Mouse (Mus musculus) liver, embryonic 14.5 days (tissue): ENCODE measurements around the gene Kdm2b. TPM values are rescaled to one million over a fixed set of nuclear protein-coding genes. Genes with fewer than 3 reads are reported as not detected.

Source experiments
- ATAC-seq: fragments of 200-750 bp; cut with Nextera tagmentation; 2 replicates; pipeline ENCODE4 v1.8.0; 2017; ENCODE audit warnings: moderate number of reproducible peaks, mild to moderate bottlenecking, moderate library complexity; ENCODE audit not compliant: insufficient read depth
- DNase-seq, 3 experiments: peaks; one replicate each; pipeline ENCODE4 v3.0.0-alpha.2; 2012 to 2013; ENCODE audit warnings: low read depth in 3 of 3, low spot score in 3 of 3
- H3K27ac ChIP-seq: fragments of 300-500 bp; sonication (generic); 2 replicates; pipeline ENCODE4 v1.5.1; 2014; ENCODE audit warnings: moderate library complexity, mild to moderate bottlenecking, control low read depth, inconsistent platforms
- H3K27me3 ChIP-seq: fragments of 300-500 bp; sonication (generic); 2 replicates; pipeline ENCODE4 v1.6.1; 2014; ENCODE audit warnings: mild to moderate bottlenecking, low read length, moderate library complexity; ENCODE audit not compliant: control insufficient read depth, insufficient read depth
- H3K36me3 ChIP-seq: fragments of 300-500 bp; sonication (generic); replicated peaks from 2 replicates; pipeline ENCODE4 v1.6.1; 2014; ENCODE audit warnings: low read depth; ENCODE audit not compliant: control insufficient read depth, insufficient read depth
- H3K4me1 ChIP-seq, 2 experiments: fragments of 200-500 bp in 1 of 2; fragments of 300-500 bp in 1 of 2; sonication (generic) in 1 of 2; replicated peaks; 2 replicates each; pipeline ENCODE4 v1.6.1; 2012 to 2014; ENCODE audit warnings: antibody characterized with exemption in 1 of 2, inconsistent platforms in 1 of 2, low read length in 1 of 2; ENCODE audit not compliant: control insufficient read depth in 2 of 2, insufficient read depth in 2 of 2
- H3K4me2 ChIP-seq: fragments of 300-500 bp; sonication (generic); 2 replicates; pipeline ENCODE4 v1.6.1; 2014; ENCODE audit warnings: low read depth, mild to moderate bottlenecking, control low read depth, moderate library complexity
- H3K4me3 ChIP-seq, 2 experiments: fragments of 200-500 bp in 1 of 2; fragments of 300-500 bp in 1 of 2; sonication (generic) in 1 of 2; 2 replicates each; pipeline ENCODE4 v1.5.1; 2012 to 2014; ENCODE audit warnings: low read depth in 2 of 2, low read length in 2 of 2, mild to moderate bottlenecking in 2 of 2, control low read depth in 1 of 2, inconsistent platforms in 1 of 2, moderate library complexity in 1 of 2; ENCODE audit not compliant: insufficient read depth in 1 of 2
- H3K9ac ChIP-seq: fragments of 300-500 bp; sonication (generic); replicated peaks from 2 replicates; pipeline ENCODE4 v1.6.1; 2014; ENCODE audit warnings: mild to moderate bottlenecking, control low read depth, moderate library complexity
- H3K9me3 ChIP-seq: fragments of 300-500 bp; sonication (generic); 2 replicates; pipeline ENCODE4 v1.6.1; 2016; ENCODE audit warnings: low read length, mixed read lengths; ENCODE audit not compliant: control insufficient read depth
- CTCF ChIP-seq: IDR thresholded peaks from 2 replicates; pipeline ENCODE4 v1.5.1; 2016; ENCODE audit warnings: antibody characterized with exemption, low read depth, control low read depth
- EP300 ChIP-seq: IDR thresholded peaks from 2 replicates; pipeline ENCODE4 v1.6.1; 2016; ENCODE audit warnings: antibody characterized with exemption, low read depth
- WGBS: fragments of 180-500 bp; shearing (Covaris S2); extraction: QIAGEN DNeasy Blood & Tissue Kit; methylation state at CpG from one replicate; pipeline ENCODE4 v1.1.7; 2014; ENCODE audit not compliant: insufficient replicate concordance; 5-methylcytosine and 5-hydroxymethylcytosine counted together
- polyA plus RNA-seq, 2 experiments: library from polyadenylated mRNA; depleted of rRNA in 1 of 2; stranded (reverse) in 1 of 2; unstranded in 1 of 2; fragments of >200 nt; fragmentation: Nextera tagmentation in 1 of 2; extraction: Ambion mirVana in 1 of 2; gene quantifications; 2 replicates each; pipeline versions ENCODE4 v1.2.1 to v1.2.3; 2012 to 2014

The Kdm2b gene
- polyA plus RNA-seq, 2 experiments, result 10.0 to 11.7 TPM

- no peak overlapping the region for H3K4me2 ChIP-seq
- H3K4me3 ChIP-seq, result no peak overlapping the region
- no peaks in the 10 kb centered on the region for H3K27me3 ChIP-seq
- H3K9ac ChIP-seq, result no peak overlapping the region
- H3K27ac ChIP-seq, result no peak overlapping the region
- no peak for DNase-seq
- WGBS, result 52% methylated on average over 7 of the region's 7 CpGs
- no peaks in the 10 kb centered on the region for H3K9me3 ChIP-seq
- no peak for ATAC-seq
- TF ChIP-seq CTCF, result no peak
- TF ChIP-seq EP300, result no peak
- peaks cover 0 to 3% of the 10 kb centered on the region in 2 experiments; a peak in 1 of 4 replicates for H3K4me1 ChIP-seq
- H3K36me3 ChIP-seq, result no peaks in the 10 kb centered on the region
These were observed 71.5 kb downstream of the Kdm2b start for GRCm38 (mm10) chr5:122917982-122918711.

- Histone ChIP-seq H3K9ac (no peak overlapping the region), H3K9me3 (no peaks in the 10 kb centered on the region), H3K4me3 (no peak overlapping the region), H3K27ac (no peak overlapping the region), H3K36me3 (no peaks in the 10 kb centered on the region), H3K27me3 (no peaks in the 10 kb centered on the region), H3K4me1 (peaks cover 0 to 3% of the 10 kb centered on the region in 2 experiments; a peak in 1 of 4 replicates), H3K4me2 (no peak overlapping the region)
- WGBS, result 71% methylated on average over 6 of the region's 6 CpGs
- DNase-seq (no peak), ATAC-seq (no peak)
- TF ChIP-seq CTCF (no peak), EP300 (no peak)
These were observed 73.5 kb downstream of the Kdm2b start for GRCm38 (mm10) chr5:122916147-122916546.

GRCm38 (mm10) chr5:122912863-122913262 lies 76.8 kb downstream of the Kdm2b start:
- Histone ChIP-seq H3K4me2 (no peak overlapping the region), H3K4me3 (no peak overlapping the region), H3K27ac (no peak overlapping the region), H3K27me3 (no peaks in the 10 kb centered on the region), H3K36me3 (no peaks in the 10 kb centered on the region), H3K9me3 (no peaks in the 10 kb centered on the region), H3K4me1 (peaks cover 0 to 3% of the 10 kb centered on the region in 2 experiments; a peak in 1 of 4 replicates), H3K9ac (no peak overlapping the region)
- DNase-seq, result no peak
- no peak for ATAC-seq
- 66% methylated on average over 4 of the region's 4 CpGs for WGBS
- TF ChIP-seq CTCF (peak; percentile 57), EP300 (no peak)

GRCm38 (mm10) chr5:122909481-122909880 lies 80.1 kb downstream of the Kdm2b start:
- Histone ChIP-seq H3K4me3 (no peak overlapping the region), H3K9ac (no peak overlapping the region), H3K4me2 (no peak overlapping the region), H3K36me3 (no peaks in the 10 kb centered on the region), H3K9me3 (no peaks in the 10 kb centered on the region), H3K27me3 (no peaks in the 10 kb centered on the region), H3K4me1 (no peaks in the 10 kb centered on the region), H3K27ac (no peak overlapping the region)
- WGBS, result 82% methylated on average over 18 of the region's 18 CpGs
- ATAC-seq (no peak), DNase-seq (no peak)
- TF ChIP-seq CTCF (no peak), EP300 (no peak)

GRCm38 (mm10) chr5:122908001-122908400 lies 81.6 kb downstream of the Kdm2b start:
- TF ChIP-seq EP300 (no peak), CTCF (peak; percentile 45)
- no peak overlapping the region for H3K4me3 ChIP-seq
- H3K4me2 ChIP-seq, result no peak overlapping the region
- peaks cover 2 to 7% of the 10 kb centered on the region in 2 experiments; a peak in 3 of 4 replicates for H3K4me1 ChIP-seq
- no peaks in the 10 kb centered on the region for H3K27me3 ChIP-seq
- no peak overlapping the region for H3K9ac ChIP-seq
- H3K9me3 ChIP-seq, result no peaks in the 10 kb centered on the region
- WGBS, result 68% methylated on average over 2 of the region's 2 CpGs
- no peaks in the 10 kb centered on the region for H3K36me3 ChIP-seq
- no peak for ATAC-seq
- no peak overlapping the region for H3K27ac ChIP-seq
- no peak for DNase-seq
